Mouse (Mus musculus) heart, postnatal 0 days (tissue): ENCODE results near the gene Rbck1.

Experiments
- CTCF ChIP-seq: IDR thresholded peaks from 2 replicates; pipeline ENCODE4 v1.5.1; 2016; ENCODE audit warnings: antibody characterized with exemption, control low read depth, low read depth
- EP300 ChIP-seq: IDR thresholded peaks from 2 replicates; pipeline ENCODE4 v1.6.1; 2016; ENCODE audit warnings: antibody characterized with exemption, low read depth

GRCm38 (mm10) chr2:152344909-152345308 lies 12.5 kb upstream of the Rbck1 start:
- TF ChIP-seq CTCF (no peak), EP300 (no peak)
